Mouse (Mus musculus) retina, postnatal 7 days (tissue): Measurements from ENCODE around the gene Col23a1.
"Not testable (repeated sequence)": the region's sequence is repeated elsewhere in the genome, so short reads cannot be mapped to it uniquely, and the experiment has no call there.

Experiments
- DNase-seq: peaks from one replicate; pipeline ENCODE4 v3.0.0-alpha.2; 2012; ENCODE audit warnings: low read depth, low spot score

Col23a1 gene

GRCm38 (mm10) chr11:51590002-51590401 is 300.3 kb downstream of the Col23a1 start:
- DNase-seq, result no peak

- DNase-seq, result no peak
Measured at GRCm38 (mm10) chr11:51591168-51591567, 301.4 kb downstream of the Col23a1 start.

DNA sequence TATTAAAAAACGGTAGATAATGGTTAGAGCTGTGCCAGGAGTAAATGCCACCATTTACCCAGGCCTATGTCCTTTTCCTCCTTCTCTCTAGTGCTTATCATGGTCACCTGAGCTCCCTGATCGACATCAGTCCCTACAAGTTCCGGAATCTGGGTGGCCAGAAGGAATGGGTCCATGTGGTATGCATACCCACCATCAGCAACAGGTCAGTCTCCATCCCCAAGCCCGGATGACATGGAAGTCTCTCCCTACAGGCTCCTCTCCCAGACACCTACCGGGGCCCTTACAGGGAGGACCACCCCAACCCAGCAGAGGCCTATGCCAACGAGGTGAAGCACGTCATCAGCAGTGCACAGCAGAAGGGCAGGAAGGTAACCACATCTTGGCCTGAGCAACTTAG is 302.2 kb downstream of the Col23a1 start:
- DNase-seq, result no peak

- DNase-seq, result no peak
Measured at GRCm38 (mm10) chr11:51593368-51593767, 303.6 kb downstream of the Col23a1 start.

DNA sequence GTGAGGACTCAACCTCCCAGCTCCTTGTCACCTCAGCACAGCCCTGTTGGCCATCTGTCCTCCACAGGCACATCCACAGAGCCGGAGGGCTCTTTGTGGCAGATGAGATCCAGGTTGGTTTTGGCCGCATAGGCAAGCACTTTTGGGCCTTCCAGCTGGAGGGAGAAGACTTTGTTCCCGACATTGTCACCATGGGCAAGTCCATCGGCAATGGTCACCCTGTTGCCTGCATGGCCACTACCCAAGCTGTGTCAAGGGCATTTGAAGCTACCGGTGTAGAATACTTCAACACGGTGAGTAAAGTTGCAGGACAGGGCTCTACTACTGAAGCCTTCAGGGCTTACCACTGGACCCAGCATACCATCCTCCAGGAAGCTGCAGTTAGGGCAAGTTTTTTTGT is 304.1 kb downstream of the Col23a1 start:
- no peak for DNase-seq

GRCm38 (mm10) chr11:51594715-51595350 is 305.1 kb downstream of the Col23a1 start:
- DNase-seq, result no peak

DNA sequence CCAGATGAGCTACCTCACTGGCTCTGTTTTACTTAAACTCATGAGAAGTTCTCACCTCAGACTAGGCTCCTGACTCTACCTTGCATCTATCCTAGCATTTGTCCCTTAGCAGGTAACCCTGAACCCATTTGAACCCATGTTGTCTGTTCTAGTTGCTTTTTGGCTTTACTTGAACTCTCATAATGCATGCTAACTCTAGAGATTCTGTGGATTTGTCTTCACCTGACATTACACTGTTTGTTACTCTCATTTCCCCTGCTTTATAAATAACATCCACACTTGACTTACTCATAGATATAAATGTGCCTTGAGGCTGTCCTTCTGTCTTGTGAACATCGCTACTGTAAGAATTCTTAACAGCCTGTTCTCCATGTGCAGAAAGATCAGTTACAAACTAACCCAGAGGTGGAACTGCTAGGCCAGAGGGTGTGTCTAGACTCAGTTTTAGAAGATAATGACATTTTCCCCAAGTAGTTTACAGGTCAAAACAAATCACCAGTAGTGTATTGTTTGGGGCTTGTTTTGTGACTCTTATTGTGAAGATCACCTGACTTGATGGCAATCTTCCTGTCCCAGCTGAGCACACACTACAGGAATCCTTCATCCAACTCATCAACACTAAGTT is 305.9 kb downstream of the Col23a1 start:
- no peak for DNase-seq

GRCm38 (mm10) chr11:51597553-51597952 is 307.8 kb downstream of the Col23a1 start:
- DNase-seq, result no peak

- no peak for DNase-seq
Measured at GRCm38 (mm10) chr11:51602253-51602652, 312.5 kb downstream of the Col23a1 start.

DNA sequence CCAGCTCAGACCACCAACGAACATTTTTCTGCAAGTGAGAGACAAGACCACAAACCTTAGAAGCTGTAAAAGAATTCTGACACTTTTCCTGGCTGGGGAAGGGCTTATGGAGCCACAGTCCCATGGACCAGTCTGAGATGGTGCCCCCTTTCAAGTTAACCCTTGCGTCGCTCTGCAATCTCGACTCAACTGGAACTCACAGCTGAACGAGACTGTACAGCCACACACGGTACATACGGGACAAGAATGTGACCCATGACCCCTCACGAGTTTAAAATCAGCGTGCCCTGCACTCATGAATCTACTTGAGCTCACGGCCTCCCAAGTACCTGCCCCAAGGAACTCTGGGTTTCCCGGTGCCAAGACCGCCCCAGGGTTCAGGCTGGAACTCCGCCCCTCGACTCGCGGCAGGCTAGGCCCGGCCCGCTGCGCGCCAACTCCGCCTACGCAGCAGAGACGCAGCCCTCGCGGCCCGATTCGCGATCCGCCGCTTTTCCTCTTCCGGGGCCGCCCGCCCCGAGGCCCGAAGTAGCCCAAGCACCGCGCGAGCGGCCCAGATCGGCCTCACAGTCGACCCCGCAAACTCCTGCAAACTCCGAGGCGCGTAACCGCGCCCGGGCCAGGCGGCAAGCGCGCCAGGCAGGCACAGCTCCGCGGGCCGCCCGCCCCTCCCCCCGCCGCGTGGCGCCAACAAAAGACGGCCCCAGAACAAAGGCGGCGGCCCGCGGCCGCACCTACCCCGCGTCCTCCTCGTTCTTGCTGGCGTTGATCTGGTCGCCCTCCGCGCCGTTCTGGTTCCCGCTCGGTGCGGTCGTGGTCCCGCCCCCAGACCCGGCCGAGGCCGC is 316.1 kb downstream of the Col23a1 start:
- peak; percentile 47 for DNase-seq

DNA sequence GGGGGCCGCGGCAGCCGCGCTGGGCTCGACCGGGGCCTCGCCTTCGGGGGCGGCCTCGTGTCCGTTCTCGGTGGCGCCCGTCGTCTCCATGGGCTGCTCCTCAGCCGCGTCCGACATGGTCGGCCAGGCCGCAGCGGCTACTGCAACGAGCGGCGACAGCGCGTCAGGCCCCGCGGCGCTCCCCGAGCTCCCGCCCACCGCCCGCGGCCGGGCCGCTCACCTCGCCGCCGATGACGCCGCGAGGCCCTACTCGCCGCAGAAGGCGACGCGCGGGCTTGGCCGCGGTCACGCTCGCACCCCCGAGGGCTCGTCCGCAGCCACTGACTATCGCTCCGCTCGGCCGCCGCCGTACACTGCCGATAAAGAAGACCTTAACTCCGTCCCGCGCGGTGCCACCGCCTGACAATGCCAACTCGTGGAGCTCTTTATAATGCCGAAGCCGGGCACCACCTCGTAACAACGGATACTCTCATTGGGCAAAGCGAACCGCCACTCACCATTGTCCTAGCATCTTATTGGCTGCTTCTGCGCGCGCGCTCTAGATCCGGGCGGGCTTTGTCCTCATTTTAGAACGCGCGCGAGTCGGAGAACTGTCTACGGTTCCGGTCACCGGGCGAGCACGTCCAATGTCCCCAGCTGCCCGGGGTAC is 316.9 kb downstream of the Col23a1 start, which contains the start of gene Hnrnpab:
Hnrnpab (minus strand) TSS at position 401 of the 649 bp plus-strand sequence.
- DNase-seq, result peak; percentile 97

GRCm38 (mm10) chr11:51607096-51607738 is 317.5 kb downstream of the Col23a1 start:
- DNase-seq, result no peak

DNA sequence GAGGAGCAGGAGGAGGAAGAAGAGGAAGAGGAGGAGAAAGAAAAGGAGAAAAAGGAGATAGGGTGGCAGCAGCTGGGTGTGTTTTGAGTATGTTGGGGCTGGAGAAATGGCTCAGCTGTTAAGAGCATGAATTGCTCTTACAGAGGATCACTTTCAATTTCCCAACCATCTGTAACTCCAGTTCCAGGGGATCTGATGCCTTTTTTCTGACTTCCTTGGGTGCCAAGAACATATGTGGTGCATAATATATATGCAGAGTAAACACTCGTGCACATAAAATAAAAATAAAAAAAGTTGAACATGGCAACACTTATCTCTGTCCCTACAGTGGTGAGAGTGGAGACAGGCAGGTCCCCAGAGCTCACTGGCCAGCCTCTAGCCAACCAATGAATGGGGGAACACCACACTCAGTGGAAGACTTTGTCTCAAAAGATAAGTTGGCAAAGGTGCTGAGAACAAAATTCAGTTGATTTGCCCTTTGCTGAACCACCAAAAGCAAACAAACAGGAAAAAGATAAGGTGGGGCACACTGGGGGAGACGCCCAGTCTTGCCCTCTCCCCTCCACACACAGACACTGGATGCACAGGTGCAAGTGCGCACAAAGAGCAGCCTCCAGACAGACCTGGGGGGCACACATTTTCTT is 319.7 kb downstream of the Col23a1 start:
- DNase-seq, result no peak

GRCm38 (mm10) chr11:51609940-51610339 is 320.2 kb downstream of the Col23a1 start:
- not testable (repeated sequence) for DNase-seq

- no peak for DNase-seq
Measured at GRCm38 (mm10) chr11:51614256-51614655, 324.5 kb downstream of the Col23a1 start.

- no peak for DNase-seq
Measured at GRCm38 (mm10) chr11:51615129-51615528, 325.4 kb downstream of the Col23a1 start.

GRCm38 (mm10) chr11:51615601-51616000 is 325.9 kb downstream of the Col23a1 start:
- DNase-seq, result no peak

GRCm38 (mm10) chr11:51616113-51616512 is 326.4 kb downstream of the Col23a1 start:
- DNase-seq, result not testable (repeated sequence)

- peak; percentile 60 for DNase-seq
Measured at GRCm38 (mm10) chr11:51617693-51618092, 328.0 kb downstream of the Col23a1 start.

DNA sequence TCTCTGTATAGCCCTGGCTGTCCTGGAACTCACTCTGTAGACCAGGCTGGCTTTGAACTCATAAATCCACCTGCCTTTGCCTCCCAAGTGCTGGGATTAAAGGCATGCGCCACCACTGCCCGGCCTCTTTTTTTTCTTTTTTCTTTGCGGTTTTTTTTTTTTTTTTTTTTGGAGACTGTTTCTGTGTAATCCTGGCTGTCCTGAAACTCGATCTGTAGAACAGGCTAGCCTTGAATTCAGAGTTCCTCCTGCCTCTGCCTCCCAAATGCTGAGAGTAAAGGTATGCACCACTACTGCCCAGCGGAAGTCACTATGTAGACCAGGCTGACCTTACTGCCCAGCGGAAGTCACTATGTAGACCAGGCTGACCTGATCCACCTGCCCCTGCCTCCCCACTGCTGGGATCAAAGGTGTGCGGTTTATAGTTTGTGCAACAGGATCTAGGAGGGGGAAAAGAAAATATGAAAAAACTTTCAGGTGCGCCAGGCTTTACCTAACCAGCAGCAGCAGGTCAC is 329.2 kb downstream of the Col23a1 start:
- DNase-seq, result no peak
